Mouse (Mus musculus): ENCODE data around the gene Ang4. TPM values are rescaled to one million over a fixed set of nuclear protein-coding genes. Genes with fewer than 3 reads are reported as not detected.
"Not testable (repeated sequence)": the region's sequence is repeated elsewhere in the genome, so short reads cannot be mapped to it uniquely, and the experiment has no call there.

The Ang4 gene
- not detected in 2 replicates for polyA plus RNA-seq (2012; rRNA removed)

GRCm38 (mm10) chr14:51773490-51773889, at the start of gene Ang4:
Gene Ang4 (minus strand): TSS chr14:51773590.
- no peak for DNase-seq (ENCODE audit: low read depth)

GRCm38 (mm10) chr14:51799746-51800145, 26.4 kb upstream of the Ang4 start, which contains the start of gene AY358078:
Gene AY358078 (plus strand): TSS chr14:51800046.
- no peak for DNase-seq (ENCODE audit: low read depth)

GRCm38 (mm10) chr14:51794106-51794505, 20.7 kb upstream of the Ang4 start:
- no peak for DNase-seq (ENCODE audit: low read depth)

GRCm38 (mm10) chr14:51789196-51789595, 15.8 kb upstream of the Ang4 start:
- DNase-seq (ENCODE audit: low read depth): no peak

- no peak for DNase-seq (ENCODE audit: low read depth)
These were observed 13.7 kb upstream of the Ang4 start for GRCm38 (mm10) chr14:51787061-51787460.

GRCm38 (mm10) chr14:51786335-51786734, 12.9 kb upstream of the Ang4 start:
- no peak for DNase-seq (ENCODE audit: low read depth)

GRCm38 (mm10) chr14:51778865-51779481, 5.6 kb upstream of the Ang4 start:
- no peak for DNase-seq (ENCODE audit: low read depth)

GRCm38 (mm10) chr14:51777791-51778190, 4.4 kb upstream of the Ang4 start:
- DNase-seq (ENCODE audit: low read depth): no peak

GRCm38 (mm10) chr14:51771378-51771777, 2.0 kb downstream of the Ang4 start:
- DNase-seq (ENCODE audit: low read depth): not testable (repeated sequence)

GRCm38 (mm10) chr14:51755944-51756343, 17.4 kb downstream of the Ang4 start:
- no peak for DNase-seq (ENCODE audit: low read depth)

GRCm38 (mm10) chr14:51740347-51741170, 32.8 kb downstream of the Ang4 start:
- DNase-seq (ENCODE audit: low read depth): no peak

- DNase-seq (ENCODE audit: low read depth): no peak
These were observed 34.0 kb downstream of the Ang4 start for GRCm38 (mm10) chr14:51739150-51739993.

- no peak for DNase-seq (ENCODE audit: low read depth)
These were observed 34.8 kb downstream of the Ang4 start for GRCm38 (mm10) chr14:51738411-51739149.

- no peak for DNase-seq (ENCODE audit: low read depth)
These were observed 35.4 kb downstream of the Ang4 start for GRCm38 (mm10) chr14:51737967-51738366.

GRCm38 (mm10) chr14:51717083-51717482, 56.3 kb downstream of the Ang4 start, which contains the start of gene Gm5800:
Gene Gm5800 (minus strand): TSS chr14:51717183.
- no peak for DNase-seq (ENCODE audit: low read depth)

Other genes with a start within 250 kb of the Ang4 start
- not detected in 2 replicates for gene Gm5622, start 220.8 kb downstream of the Ang4 start, polyA plus RNA-seq (2012; rRNA removed)
- gene Gm17175, start 199.5 kb downstream of the Ang4 start, polyA plus RNA-seq (2012; rRNA removed): not detected in 2 replicates
- gene Gm17174, start 181.5 kb downstream of the Ang4 start, polyA plus RNA-seq (2012; rRNA removed): not detected in 2 replicates
- not detected in 2 replicates for gene Gm17078, start 162.3 kb downstream of the Ang4 start, polyA plus RNA-seq (2012; rRNA removed)
- not detected in 2 replicates for gene Gm4181, start 137.9 kb downstream of the Ang4 start, polyA plus RNA-seq (2012; rRNA removed)
- gene Gm17079, start 78.1 kb downstream of the Ang4 start, polyA plus RNA-seq (2012; rRNA removed): not detected in 2 replicates
- gene Gm5800, start 56.4 kb downstream of the Ang4 start, polyA plus RNA-seq (2012; rRNA removed): not detected in 2 replicates
- gene AY358078, start 26.5 kb upstream of the Ang4 start, polyA plus RNA-seq (2012; rRNA removed): not detected in 2 replicates
- 0.34 TPM in 1 of 2 replicates, not detected in the other for gene Ear6, start 80.1 kb upstream of the Ang4 start, polyA plus RNA-seq (2012; rRNA removed)
- gene Mettl17, start 111.3 kb upstream of the Ang4 start, polyA plus RNA-seq (2012; rRNA removed): 30.5 and 32.8 TPM in 2 replicates
- 0.51 and 0.77 TPM in 2 replicates for gene Slc39a2, start 119.3 kb upstream of the Ang4 start, polyA plus RNA-seq (2012; rRNA removed)
- 178 and 261 TPM in 2 replicates for gene Ndrg2, start 140.6 kb upstream of the Ang4 start, polyA plus RNA-seq (2012; rRNA removed)
- gene Tppp2, start 144.8 kb upstream of the Ang4 start, polyA plus RNA-seq (2012; rRNA removed): 1.6 and 2.3 TPM in 2 replicates
- gene Rnase13, start 149.2 kb upstream of the Ang4 start, polyA plus RNA-seq (2012; rRNA removed): 210 and 501 TPM in 2 replicates
- gene Arhgef40, start 211.1 kb upstream of the Ang4 start, polyA plus RNA-seq (2012; rRNA removed): 103 and 141 TPM in 2 replicates
- gene Tmem253, start 242.1 kb upstream of the Ang4 start, polyA plus RNA-seq (2012; rRNA removed): 0.51 and 0.55 TPM in 2 replicates
- gene Zfp219, start 247.1 kb upstream of the Ang4 start, polyA plus RNA-seq (2012; rRNA removed): 65.7 and 74.2 TPM in 2 replicates